Mouse (Mus musculus) embryonic fibroblast, embryonic 13.5 days (primary cell): ENCODE data around the gene Dsn1.

Experiments
- CTCF ChIP-seq: IDR thresholded peaks from 2 replicates; pipeline ENCODE4 v1.5.1; 2011; ENCODE audit warnings: mild to moderate bottlenecking, control low read depth, low read length, moderate library complexity, borderline replicate concordance; ENCODE audit not compliant: insufficient read depth
- POLR2A ChIP-seq: IDR thresholded peaks from 2 replicates; pipeline ENCODE4 v1.6.1; 2011; ENCODE audit warnings: low read depth, mild to moderate bottlenecking, control low read depth, low read length, moderate library complexity

DNA sequence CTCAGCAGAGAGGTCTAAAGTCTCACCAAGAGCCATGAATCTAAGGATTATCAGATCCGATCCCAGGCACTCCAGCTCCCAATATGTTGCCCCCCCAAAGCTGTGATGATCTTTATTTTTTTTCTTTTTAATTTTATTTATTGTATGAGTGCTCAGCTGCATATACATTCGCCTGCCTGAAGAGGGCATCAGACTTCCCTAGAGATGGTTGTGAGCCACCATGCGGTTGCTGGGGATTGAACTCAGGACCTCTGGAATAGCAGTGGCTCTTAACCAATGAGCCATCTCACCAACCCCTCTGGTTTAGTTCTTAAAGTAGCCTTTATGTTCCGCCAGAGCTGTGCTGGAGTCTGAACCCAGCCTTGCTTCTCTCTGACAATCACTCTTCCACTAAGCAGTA lies 46.8 kb upstream of the Dsn1 start:
- TF ChIP-seq CTCF: no peak
- TF ChIP-seq POLR2A: no peak
